Mouse (Mus musculus): ENCODE results near the gene Med8.
A peak's percentile ranks its signal among the peaks of the same experiment; 100 is the strongest.

Gene Med8

DNA sequence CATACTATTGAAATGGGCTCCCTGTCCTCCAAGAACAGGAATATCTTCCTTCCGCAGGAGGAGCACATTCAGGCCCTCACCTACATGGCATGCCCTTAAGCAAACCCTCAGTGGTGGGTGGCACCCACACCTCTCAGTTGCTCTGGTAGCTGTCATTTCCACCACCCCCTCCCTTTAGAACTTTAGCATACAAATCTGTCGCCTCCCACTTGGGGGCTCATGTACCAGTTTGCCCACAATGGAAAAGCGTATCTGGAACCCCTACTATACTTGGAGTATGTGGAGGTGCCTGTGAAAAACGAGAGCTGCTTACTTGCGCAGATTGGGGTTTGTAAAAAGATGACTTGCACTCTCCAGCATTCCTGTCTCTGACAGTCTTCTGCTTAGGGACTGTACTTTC lies 7.2 kb downstream of the Med8 start:
- DNase-seq, result no peak

DNA sequence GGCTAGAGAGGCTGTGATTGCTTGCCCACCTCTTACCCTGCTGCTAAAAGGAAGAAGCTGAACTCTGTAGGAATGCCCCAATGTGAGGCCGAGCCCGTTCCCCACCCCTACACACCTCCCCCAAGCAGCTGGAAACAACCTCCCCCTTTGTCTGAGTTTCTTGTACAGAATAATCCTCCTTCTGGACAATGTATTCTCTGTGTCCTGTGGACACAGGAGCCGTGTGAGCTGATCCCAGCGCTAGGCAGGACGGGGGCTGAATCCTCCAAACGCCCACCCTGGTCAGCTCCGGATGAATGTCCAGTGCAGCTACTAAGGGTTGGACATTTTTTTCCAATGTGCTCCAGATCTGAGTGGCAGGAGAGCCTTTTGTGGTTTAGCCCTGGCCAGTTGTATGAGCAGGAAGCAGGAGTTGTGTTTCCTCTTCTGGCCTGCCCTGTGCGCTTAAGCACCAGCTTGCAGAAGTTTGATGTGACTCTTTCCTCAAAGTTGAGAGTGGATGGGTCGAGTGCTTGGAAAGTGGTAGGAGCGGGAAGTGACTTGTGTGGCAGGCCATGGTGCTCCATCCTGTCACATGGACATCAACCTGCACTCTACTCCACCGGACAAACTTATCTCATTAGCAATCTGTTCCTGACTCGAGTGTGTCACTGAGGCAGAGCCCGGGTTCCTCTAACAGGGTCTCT lies 8.1 kb downstream of the Med8 start:
- DNase-seq, result no peak

DNA sequence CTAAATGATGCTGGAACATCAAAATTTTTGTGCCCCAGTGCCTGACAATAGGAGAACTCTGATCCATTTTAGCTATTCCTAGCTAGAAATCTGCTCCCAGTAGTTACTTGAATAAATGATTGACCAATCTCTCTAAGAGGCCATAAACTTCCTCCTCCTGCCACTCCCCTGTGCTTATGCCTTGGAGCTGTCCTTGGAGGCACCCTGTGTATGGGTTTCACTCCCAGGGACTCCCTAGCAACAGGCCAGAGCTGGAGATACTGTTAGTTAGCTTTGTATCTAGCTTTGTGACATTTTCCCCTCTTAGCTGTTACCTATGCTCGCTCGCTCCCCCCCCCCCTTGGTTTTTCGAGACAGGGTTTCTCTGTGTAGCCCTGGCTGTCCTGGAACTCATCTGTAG lies 12.2 kb downstream of the Med8 start:
- no peak for DNase-seq

DNA sequence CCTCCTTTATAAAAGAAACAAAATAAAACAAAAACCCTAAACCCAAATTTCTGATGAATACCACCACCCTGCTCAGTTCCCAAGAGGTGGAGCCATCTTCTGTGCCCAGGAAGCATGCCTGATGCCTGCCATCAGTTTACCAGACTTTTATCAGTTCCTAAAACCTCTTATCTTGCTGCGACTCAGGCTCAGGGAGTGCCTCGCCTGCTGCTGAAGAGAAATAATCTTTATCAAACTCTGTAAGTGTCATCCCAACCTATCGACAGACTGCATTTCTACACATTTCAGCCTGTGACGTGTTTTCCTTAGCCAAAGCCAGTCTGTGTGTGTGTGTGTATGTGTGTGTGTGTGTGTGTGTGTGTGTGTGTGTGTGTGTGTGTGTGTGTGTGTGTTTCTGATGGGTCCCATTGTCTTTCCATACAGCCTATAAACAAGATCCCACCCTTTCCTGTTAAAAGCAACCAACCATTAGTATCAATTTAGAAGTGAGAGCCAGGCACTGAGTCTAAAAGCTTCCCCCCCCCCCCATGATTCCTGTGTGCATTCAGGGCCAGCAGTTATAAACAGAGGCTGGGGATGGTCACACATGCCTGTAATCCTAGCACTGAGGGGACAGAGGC lies 15.5 kb downstream of the Med8 start:
- DNase-seq, result no peak

DNA sequence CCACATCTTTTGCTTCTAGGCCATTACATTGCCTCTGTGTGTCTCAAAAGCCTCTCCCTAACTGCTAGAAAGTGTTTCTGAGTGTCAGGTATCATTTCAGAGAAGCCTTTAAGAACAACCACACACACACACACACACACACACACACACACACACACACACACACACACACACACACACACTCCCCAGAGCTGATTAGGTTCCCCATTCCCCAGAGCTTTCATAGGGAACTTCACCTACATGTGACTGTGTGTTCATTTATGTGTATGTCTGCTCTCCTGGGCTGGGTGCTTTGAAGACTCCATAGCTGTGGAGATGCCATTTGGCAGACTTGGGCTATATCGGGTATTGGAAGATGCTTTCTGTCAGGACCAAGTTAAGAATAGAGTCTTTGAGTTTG lies 16.2 kb downstream of the Med8 start:
- no peak for DNase-seq

DNA sequence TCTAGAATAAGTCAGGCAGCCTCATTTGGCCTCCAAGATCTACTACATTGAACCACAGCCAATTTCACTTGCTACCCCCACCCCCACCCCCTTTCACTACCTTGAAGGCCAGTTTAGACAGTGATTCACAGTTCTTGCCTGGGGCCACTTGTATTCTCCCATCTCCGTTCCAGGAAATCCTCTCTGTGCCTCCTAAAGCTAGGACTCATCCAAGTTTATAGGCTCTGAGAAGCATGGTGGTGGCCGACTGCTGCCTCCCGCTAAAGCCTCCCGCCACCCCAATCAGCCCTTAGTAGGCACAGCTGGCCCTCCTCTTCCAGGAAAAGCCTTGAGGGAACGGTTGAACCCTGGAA lies 18.3 kb downstream of the Med8 start:
- no peak for DNase-seq

DNA sequence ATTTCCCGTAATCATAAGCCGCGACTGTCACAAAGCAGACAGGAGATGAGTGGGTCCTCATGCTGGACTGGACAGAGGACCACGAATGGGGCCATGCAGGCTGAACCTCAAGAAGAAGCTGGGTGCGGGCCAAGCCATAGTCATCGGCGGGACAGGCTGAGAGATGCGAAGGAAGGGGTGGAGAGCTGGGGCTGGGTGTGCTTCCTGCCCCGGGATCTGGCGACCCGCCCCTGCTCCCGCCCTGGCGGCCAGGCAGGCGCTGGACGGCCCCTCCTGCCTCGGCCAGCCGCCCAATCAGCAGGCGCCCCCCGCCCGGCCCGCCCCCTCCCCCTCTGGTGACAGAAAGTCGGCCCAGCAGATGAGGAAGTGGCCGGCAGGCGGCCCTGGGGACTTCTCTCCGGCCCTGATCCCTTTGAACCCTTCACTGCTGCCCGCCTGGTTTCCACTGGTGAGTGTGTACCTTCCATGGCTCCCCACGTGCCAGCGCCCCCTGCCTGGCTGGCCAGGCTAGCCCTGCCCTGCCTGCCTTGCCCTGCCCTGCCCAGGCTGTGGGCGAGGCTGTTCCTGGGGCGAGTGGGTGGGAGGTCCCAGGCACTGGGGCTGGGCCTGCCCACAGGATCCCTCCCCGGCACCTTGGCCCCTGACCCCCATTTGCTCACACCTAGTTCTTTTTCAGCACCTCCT lies 18.8 kb downstream of the Med8 start, which contains the start of gene Elovl1:
TSS of gene Elovl1 (plus strand) at position 326 of the 684 bp plus-strand sequence.
- peak; percentile 72 to 74 for DNase-seq

DNA sequence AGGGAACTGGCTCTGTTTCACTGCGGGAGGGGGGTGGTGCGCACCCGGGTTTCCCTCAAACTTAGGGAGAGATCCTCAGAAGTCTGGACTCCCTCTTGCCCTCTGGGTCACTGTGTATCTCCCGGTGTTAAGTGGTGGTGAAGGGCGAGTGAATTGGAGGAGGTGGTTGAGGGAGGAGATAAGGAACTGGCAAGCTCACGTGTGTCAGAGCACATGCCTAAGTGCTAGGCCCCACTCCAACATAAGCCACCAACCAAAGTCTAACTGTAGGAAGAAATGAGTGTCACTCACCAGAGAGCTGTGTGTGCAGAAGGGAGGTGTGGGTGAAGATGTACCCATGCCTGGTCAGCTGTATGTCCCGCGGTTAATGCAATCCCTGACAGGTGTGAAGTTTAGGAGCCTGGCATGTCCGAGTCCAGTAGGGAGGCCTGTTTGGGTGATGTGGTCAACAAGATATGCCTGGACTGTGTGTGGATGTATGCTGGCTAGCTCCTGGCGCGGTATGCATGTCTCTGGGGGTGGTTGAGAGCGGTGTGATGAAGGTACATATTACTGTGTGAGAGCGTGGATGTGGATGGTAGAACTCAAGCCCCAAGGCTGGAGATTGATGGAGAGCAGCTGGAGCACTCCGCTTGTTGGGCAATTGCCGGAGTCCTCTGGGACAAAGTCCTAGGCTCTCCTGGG lies 19.5 kb downstream of the Med8 start:
- no peak for DNase-seq

DNA sequence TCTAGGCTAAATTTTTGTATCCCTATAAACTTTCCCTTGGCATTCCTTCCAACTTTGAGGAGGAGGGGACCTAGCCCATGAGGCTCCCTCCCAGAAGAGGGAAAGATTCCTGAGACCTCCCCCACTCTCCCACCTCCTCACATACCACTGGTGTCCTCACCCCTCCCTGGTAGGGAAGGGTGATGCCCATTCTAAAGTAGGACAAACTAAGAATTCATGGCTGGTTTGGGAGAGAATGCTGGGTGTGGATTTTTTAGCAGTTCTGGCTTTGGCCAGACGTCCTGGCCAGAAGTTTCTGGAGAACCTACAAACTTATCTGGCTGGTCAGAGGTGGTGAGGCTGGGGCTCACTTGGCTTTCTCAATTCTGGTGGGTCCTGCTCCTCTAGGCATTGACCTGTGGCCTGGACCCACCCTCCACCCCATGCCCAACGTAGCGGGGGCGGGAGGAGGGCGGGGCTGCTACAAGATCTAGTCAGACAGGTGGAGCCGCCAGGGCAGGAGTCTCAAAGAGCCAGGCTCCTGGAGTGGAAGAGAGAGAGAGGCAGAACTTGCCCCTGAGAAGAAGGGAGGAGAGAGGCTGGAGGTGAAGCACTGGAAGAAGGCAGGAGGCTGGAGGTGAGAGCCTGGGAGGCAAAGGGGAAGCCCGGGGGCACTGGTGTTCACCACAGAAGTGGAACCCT lies 20.2 kb downstream of the Med8 start:
- no peak for DNase-seq

DNA sequence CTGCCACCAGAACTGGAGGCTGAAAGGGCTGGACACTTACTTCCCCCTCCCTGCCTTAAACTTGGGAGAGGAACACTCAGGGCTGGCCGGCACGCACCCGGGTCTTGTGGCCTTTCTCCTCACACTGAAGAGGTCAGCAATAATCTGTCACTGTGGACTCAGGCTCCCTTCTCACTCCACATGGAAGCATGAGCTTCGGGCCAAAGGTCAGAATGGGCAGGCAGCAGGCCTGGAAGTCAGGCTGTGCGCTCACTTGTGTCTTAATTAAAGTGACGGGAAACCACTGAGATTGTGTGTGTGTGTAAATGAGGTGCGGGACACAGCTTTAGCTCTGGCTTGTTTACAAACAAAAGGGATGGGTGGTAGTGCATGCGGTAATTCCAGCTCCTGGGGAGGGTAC lies 23.2 kb downstream of the Med8 start:
- no peak for DNase-seq

DNA sequence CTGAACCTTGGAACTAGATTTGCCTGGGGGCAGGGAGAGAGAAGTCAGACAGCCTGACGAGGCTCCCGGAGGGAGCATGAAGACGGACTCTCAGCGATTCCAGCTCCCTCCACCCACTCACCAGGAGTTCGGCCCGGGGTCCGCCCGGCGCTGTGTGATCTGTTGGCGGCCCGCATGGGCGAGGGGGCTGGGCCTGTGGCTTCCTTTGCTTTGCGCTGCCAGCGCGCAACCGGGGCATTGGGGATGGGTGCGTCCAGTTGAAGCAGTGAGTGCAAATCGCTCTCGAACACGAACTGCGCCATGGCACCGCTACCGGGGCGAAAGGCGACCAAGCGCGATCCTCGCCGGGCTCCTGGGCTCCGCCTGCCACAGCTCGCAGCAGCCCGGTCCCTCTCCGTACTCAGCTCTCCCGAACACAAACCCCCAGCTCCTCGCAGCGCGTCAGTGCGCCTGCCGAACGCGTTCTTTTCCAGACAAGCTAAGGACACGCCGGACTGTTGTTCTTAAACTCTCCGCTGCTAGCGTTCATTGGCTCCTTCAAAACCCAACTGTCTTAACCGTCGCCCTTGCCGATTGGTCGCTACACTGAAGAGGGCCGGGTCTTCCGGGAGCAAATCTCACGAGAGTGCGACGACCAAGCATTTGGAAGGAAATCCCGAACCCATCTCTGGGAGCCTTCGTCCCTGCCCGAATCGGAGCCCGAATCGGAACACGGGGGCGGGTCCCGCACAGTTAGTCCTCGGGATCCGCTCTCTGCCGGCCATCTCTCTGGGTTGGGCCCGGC lies 27.9 kb downstream of the Med8 start, which contains the start of gene Cdc20:
TSS of gene Cdc20 (minus strand) at position 533 of the 784 bp plus-strand sequence.
- DNase-seq, result peak; percentile 80 to 89

DNA sequence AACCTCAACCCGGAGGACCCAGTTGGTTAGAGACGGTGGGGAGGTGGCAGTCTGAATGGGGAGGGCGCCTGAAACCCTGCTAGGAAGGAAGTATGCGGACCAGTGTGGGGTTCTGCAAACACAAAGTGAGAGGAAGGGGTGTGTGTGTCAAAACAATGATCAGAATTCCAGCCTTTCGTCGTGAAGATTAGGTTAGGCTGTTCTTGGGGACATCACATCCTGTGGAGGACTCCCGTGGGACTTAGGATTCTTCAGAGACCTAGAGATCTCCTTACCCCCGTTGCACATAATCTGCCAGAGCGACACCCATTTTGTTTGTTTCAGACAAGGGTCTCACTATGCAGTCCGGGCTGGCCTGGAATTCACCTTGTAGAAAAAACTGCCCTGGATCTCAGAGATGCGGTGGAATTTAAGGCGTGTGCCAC lies 28.7 kb downstream of the Med8 start:
- peak in 1 of 2 experiments; percentile 41 for DNase-seq

DNA sequence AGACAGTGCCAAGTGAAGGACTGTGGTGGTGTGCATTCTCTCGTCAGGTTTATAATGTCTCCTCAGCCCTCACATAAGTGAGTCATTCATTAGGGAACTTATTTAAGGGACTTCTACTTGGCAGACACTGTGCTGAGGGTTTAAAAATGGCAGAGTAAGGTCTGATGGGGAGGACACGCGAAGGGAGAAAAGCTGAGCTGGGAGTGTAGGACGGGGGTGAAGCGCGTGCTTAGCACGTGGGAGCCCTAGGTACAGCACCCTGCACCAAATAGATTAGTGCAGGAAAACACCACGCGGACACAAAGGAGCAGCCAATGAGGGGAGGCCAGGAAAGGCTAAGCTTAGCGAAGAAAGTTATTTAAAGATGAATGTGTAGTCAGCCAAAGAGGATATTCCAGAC lies 36.0 kb downstream of the Med8 start:
- DNase-seq, result no peak

DNA sequence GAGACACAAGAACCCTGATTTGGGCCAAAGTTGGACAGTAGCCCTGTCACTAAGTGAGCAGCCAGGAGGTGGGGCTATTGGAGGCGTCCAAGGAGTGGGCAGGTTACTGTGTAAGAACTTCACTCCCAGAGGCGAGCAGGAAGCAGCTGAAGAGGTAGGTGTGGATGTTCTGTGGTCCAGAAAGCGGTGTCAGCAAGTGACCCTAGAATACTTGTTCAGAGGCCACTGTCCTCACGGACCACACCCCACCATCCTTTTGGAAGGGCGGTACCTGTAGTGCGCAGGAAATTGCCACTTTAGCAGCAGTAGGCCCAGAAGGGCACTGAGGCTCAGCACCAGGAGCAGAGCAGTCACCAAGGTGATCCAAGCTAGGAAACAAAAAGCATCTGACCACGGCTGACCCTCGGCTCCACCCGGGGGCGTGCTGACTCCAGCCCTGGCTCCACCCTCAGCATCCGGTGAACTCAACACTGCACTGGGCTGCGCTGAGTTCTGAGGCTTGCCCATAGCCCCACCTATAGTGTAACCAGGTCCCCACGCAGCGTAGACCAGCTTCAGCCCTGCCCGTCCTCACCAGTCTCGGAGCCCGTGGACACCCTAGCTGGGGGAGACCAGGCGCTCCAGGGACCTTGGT lies 36.8 kb downstream of the Med8 start:
- no peak for DNase-seq

DNA sequence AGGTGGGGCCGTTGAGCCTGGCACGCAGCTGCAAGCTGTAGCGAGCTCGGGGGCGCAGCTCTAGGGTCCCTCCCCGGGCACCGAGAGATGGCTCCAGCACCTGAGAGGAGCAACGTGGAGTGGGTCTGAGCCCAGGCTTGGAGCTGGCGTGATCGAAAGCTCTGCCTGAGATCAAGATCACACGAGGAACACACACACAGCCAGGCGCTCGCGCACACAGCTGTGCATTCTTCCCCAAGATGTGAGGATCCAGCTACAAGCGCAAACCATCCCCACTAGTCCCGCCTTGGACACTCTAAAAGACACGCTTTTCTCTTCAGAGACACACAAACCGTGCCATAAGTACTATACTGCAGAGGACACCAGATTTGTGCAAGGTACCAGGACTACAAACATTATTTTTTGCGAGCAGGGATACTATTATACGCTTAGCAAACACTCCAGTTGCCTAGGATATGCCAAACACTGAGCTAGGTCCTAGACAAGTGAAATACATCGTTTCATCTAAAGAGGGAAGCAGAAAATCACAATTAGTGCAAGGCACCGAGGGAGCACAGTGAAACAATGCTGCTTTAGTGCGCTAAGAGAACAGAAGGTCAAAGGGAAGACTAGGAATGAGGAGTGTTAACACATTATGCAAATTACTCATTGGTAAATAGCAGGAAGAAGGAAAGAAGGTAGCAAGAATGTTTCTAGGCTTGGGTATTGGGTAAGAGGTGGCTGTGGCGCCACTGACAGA lies 37.4 kb downstream of the Med8 start:
- no peak for DNase-seq

DNA sequence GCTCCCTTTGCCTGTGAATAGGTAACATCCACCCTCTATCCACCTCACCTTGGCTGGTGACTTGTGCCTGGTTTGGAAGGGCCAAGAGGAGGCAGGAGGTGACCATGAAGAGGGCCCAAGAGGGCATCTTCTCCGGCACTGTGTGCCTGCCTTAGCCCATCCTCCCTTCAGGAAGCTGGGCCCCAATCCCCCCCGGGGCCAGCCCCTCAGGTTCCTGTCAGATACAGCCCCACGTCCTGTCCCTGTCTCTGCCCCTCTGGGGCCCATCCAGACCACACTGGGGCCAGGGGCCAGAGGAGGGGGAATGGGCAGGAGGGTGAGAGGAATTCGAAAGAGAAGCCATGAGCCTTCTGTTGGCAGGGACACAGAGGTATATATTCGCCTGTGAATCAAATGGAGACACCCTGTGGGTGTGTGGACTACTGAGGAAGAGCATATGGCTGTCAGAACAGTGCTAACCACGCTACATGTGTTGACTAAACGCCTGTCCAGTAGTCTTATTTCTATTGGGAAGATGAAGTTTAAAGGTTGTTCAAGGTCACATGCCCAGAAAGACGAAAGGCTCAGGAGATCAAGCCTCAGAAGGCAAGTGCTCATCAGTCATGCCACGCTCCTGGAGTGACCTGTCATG lies 48.3 kb downstream of the Med8 start, which contains the start of gene Mpl:
TSS of gene Mpl (minus strand) at position 169 of the 631 bp plus-strand sequence.
- DNase-seq, result no peak

DNA sequence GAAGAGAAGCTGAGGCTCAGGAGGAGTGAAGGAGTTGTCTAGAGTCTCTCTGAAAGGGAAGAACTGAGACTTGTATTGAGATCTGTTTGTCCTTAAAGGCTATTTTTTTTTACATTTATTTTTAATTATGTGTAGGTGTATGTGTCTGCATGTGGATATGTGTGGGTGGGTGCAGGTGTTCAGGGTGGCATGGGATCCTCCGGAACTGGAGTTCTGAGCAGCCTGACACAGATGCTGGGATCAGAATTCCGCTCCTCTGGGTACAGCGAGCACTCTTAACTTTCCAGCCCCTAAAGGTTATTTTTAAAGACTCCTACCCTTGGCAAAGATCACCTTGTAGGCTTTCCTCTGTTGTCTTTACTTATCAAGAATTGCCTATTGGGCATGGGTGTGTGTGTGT lies 55.8 kb downstream of the Med8 start:
- no peak for DNase-seq

Data from thymus, adult 18-20 months (tissue).